Mouse (Mus musculus): ENCODE data around the gene Lnx1. TPM values are rescaled to one million over a fixed set of nuclear protein-coding genes. Genes with fewer than 3 reads are reported as not detected.
A peak's percentile ranks its signal among the peaks of the same experiment; 100 is the strongest.

Lnx1 gene
- total and polyA plus RNA-seq, 2 experiments from 2014 or later: 1.3 to 3.5 TPM

DNA sequence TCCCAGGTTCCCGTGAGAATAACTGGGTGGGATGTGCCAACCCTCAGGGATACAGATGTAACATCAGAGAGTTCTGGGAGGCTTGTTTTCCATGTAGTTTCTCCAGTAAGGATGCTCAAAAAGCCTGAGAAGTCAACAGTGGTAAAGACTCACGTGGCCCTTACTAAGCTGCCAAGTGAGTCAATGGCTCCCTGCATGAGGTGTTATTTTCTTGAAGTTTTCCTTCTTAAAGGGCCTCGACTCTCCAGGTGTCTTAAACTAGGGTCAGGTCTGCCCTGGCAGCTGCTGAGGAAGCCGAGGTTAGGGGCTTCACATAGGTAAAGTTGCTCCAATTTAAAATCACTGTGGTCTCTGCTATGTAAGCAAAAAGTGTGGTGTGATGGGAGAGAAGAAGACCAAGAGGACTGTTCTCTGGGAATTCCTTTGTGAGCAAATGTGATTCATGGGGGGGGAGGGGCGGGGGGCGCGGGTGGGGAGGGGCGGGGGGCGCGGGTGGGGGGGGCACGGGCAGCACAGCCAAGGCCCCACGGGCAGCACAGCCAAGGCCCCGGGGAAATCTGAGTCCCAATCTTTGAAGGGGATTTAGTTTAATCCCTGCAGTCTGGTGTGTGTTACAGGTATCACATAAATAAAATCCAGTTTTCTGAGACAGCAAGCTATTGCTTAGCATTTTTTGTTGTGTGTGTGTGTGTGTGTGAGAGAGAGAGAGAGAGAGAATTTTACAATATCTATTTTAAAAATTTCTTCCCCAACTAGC is 84.7 kb downstream of the Lnx1 start:
- Histone ChIP-seq H3K36me3 (replicated peaks; ENCODE audit: control insufficient read depth, insufficient read depth, low read length) (no peaks in the 10 kb centered on the region), H3K4me1 (ENCODE audit: control insufficient read depth, insufficient read depth) (peaks cover 18% of the 10 kb centered on the region), H3K4me2 (ENCODE audit: low read depth, low read length) (no peak overlapping the region), H3K27me3 (ENCODE audit: control insufficient read depth, insufficient read depth, low read length) (no peaks in the 10 kb centered on the region), H3K9ac (replicated peaks; ENCODE audit: low read depth, low read length) (no peak overlapping the region), H3K9me3 (replicated peaks; ENCODE audit: control insufficient read depth, low read length) (no peaks in the 10 kb centered on the region), H3K4me3 (ENCODE audit: low read depth, low read length) (no peak overlapping the region), H3K27ac (ENCODE audit: low read depth) (no peak overlapping the region)
- WGBS: 70% methylated on average over 13 of the region's 13 CpGs
- no peak for ATAC-seq (ENCODE audit: insufficient read depth, low read depth)
- DNase-seq (ENCODE audit: low spot score): no peak
- TF ChIP-seq CTCF (IDR thresholded peaks at IDR 0.05; ENCODE audit: low read depth) (no peak), EP300 (IDR thresholded peaks at IDR 0.05; ENCODE audit: low read depth) (no peak)

DNA sequence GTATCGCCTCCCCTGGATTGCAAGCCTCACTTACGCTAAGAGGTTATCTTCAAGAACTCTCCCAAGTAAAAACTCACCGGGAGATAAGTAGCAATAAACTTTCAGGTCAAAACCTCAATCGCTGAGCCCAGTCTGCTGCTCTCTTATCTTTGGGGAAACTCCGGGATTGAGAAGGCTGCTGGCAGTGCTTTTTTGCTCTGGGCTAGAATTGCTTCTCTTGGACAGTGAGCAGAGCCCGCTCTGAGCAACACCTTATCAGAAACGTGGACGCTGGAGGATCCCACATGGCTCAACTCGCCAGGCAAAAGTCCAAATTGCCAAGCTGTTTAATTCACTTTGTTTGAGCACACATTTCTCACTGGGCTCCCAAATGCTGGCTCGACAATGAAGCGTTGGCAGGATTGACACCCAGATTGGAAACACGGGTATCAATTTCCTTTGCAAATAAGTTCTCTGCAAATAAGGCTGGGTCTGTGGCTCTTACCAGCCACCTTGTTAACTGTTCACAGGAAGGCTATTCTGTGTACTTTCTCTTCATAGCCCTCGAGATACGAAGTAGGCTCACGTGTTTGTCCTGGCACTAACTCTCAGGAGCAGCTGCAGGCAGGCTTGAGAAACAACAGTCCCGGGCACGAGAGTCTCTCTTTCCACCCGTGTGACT is 89.1 kb downstream of the Lnx1 start:
- Histone ChIP-seq H3K9ac (replicated peaks; ENCODE audit: low read depth, low read length) (no peak overlapping the region; the same call in 1 of the 2 replicates), H3K27me3 (ENCODE audit: control insufficient read depth, insufficient read depth, low read length) (no peaks in the 10 kb centered on the region), H3K4me3 (ENCODE audit: low read depth, low read length) (peak overlapping the region; percentile 23; the same call in 1 of the 2 replicates), H3K36me3 (replicated peaks; ENCODE audit: control insufficient read depth, insufficient read depth, low read length) (no peaks in the 10 kb centered on the region), H3K4me2 (ENCODE audit: low read depth, low read length) (peak overlapping the region; percentile 51), H3K9me3 (replicated peaks; ENCODE audit: control insufficient read depth, low read length) (no peaks in the 10 kb centered on the region), H3K27ac (ENCODE audit: low read depth) (peak overlapping the region; percentile 21; the same call in 1 of the 2 replicates), H3K4me1 (ENCODE audit: control insufficient read depth, insufficient read depth) (peaks cover 8% of the 10 kb centered on the region)
- TF ChIP-seq EP300 (IDR thresholded peaks at IDR 0.05; ENCODE audit: low read depth): no peak
- TF ChIP-seq CTCF (IDR thresholded peaks at IDR 0.05; ENCODE audit: low read depth): no peak
- DNase-seq (ENCODE audit: low spot score): peak; percentile 81
- 9% methylated on average over 18 of the region's 18 CpGs for WGBS
- ATAC-seq (ENCODE audit: insufficient read depth, low read depth): peak; percentile 84

DNA sequence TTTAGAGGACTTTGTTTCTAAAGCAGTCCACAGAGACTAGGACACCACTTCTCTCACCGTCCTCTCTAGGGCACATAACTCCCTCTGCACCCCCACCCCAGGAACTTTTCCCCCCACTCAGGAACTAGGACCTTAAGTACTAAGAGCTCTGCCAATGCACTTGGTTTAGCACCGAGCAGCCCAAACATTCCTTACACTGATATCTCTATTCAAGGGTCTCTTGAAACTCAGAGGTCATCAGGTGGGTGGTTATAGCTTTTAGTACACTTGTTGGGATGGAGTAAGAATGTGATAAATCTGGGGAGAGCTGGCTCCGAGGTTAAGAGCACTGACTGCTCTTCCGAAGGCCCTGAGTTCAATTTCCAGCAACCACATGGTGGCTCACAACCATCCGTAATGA is 90.0 kb downstream of the Lnx1 start:
- Histone ChIP-seq H3K9ac (replicated peaks; ENCODE audit: low read depth, low read length) (no peak overlapping the region), H3K27ac (ENCODE audit: low read depth) (no peak overlapping the region), H3K4me3 (ENCODE audit: low read depth, low read length) (no peak overlapping the region), H3K36me3 (replicated peaks; ENCODE audit: control insufficient read depth, insufficient read depth, low read length) (no peaks in the 10 kb centered on the region), H3K4me2 (ENCODE audit: low read depth, low read length) (no peak overlapping the region), H3K27me3 (ENCODE audit: control insufficient read depth, insufficient read depth, low read length) (no peaks in the 10 kb centered on the region), H3K4me1 (ENCODE audit: control insufficient read depth, insufficient read depth) (peaks cover 8% of the 10 kb centered on the region), H3K9me3 (replicated peaks; ENCODE audit: control insufficient read depth, low read length) (no peaks in the 10 kb centered on the region)
- DNase-seq (ENCODE audit: low spot score): no peak
- 61% methylated on average over 5 of the region's 5 CpGs for WGBS
- no peak for ATAC-seq (ENCODE audit: insufficient read depth, low read depth)
- TF ChIP-seq CTCF (IDR thresholded peaks at IDR 0.05; ENCODE audit: low read depth): no peak
- no peak for TF ChIP-seq EP300 (IDR thresholded peaks at IDR 0.05; ENCODE audit: low read depth)

DNA sequence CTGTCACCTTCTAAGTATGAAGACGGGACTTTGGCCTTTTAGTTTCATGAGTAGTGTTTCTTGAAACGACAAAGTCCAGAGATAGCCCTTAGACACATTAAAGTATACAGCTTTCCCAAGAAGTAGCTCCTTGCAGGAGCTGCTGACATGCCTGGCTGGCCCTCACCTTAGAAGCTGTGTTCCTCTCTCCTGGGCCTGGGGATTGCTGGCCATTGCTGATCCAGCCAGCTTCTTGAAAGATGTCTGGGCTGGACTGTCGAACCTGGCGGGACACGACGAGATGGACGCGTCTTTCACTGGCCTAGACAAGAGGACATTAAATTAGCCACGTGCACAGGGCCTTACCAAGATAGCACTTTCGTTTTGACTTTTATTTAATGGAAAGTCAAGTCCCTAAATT is 92.2 kb downstream of the Lnx1 start:
- H3K27ac ChIP-seq (ENCODE audit: low read depth): no peak overlapping the region
- H3K9me3 ChIP-seq (replicated peaks; ENCODE audit: control insufficient read depth, low read length): no peaks in the 10 kb centered on the region
- no peaks in the 10 kb centered on the region for H3K36me3 ChIP-seq (replicated peaks; ENCODE audit: control insufficient read depth, insufficient read depth, low read length)
- H3K9ac ChIP-seq (replicated peaks; ENCODE audit: low read depth, low read length): no peak overlapping the region
- ATAC-seq (ENCODE audit: insufficient read depth, low read depth) (no peak), DNase-seq (ENCODE audit: low spot score) (no peak)
- WGBS: 86% methylated on average over 10 of the region's 10 CpGs
- no peaks in the 10 kb centered on the region; the same call in 1 of the 2 replicates for H3K27me3 ChIP-seq (ENCODE audit: control insufficient read depth, insufficient read depth, low read length)
- TF ChIP-seq CTCF (IDR thresholded peaks at IDR 0.05; ENCODE audit: low read depth) (no peak), EP300 (IDR thresholded peaks at IDR 0.05; ENCODE audit: low read depth) (no peak)
- H3K4me1 ChIP-seq (ENCODE audit: control insufficient read depth, insufficient read depth): peaks cover 8% of the 10 kb centered on the region
- no peak overlapping the region for H3K4me2 ChIP-seq (ENCODE audit: low read depth, low read length)
- no peak overlapping the region for H3K4me3 ChIP-seq (ENCODE audit: low read depth, low read length)

DNA sequence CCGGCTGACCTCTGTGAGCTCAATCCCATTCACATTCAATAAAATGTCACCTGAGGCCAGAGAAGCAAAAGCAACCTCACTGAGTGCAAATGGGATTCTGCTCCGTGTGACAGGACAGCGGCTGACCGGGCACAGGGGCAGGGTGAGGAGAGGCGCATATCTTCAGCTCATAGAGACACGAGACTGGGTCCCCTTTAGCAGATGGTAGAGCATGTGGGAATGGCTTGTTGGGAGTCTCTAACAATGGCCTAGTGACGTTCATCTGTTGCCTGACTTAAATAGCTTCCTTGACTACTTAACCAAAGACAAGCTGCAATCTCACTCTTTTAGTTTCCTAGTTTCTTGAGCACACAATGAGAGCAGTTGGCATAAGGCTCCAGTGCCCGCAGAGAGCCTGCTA is 96.5 kb downstream of the Lnx1 start:
- Histone ChIP-seq H3K4me2 (ENCODE audit: low read depth, low read length) (no peak overlapping the region), H3K9me3 (replicated peaks; ENCODE audit: control insufficient read depth, low read length) (no peaks in the 10 kb centered on the region), H3K27me3 (ENCODE audit: control insufficient read depth, insufficient read depth, low read length) (no peaks in the 10 kb centered on the region; the same call in 1 of the 2 replicates), H3K9ac (replicated peaks; ENCODE audit: low read depth, low read length) (no peak overlapping the region), H3K36me3 (replicated peaks; ENCODE audit: control insufficient read depth, insufficient read depth, low read length) (no peaks in the 10 kb centered on the region), H3K4me1 (ENCODE audit: control insufficient read depth, insufficient read depth) (no peaks in the 10 kb centered on the region; the same call in 1 of the 2 replicates), H3K27ac (ENCODE audit: low read depth) (no peak overlapping the region), H3K4me3 (ENCODE audit: low read depth, low read length) (no peak overlapping the region)
- 88% methylated on average over 8 of the region's 8 CpGs for WGBS
- no peak for TF ChIP-seq EP300 (IDR thresholded peaks at IDR 0.05; ENCODE audit: low read depth)
- DNase-seq (ENCODE audit: low spot score): no peak
- no peak for ATAC-seq (ENCODE audit: insufficient read depth, low read depth)
